Mouse (Mus musculus): ENCODE results near the gene Scg5. TPM values are rescaled to one million over a fixed set of nuclear protein-coding genes. Genes with fewer than 3 reads are reported as not detected.

Scg5 gene
- total RNA-seq, 2 experiments from 2014 or later, result not detected

- peak; percentile 54 to 75 for DNase-seq
- intact Hi-C loops (cut with DNase I), result loop anchor here (5.0 kb wide), 4 partner anchors 270 to 500 kb away; no protein-coding TSS in a partner anchor
These were observed 21.3 kb downstream of the Scg5 start for GRCm38 (mm10) chr2:113807640-113808039.

DNA sequence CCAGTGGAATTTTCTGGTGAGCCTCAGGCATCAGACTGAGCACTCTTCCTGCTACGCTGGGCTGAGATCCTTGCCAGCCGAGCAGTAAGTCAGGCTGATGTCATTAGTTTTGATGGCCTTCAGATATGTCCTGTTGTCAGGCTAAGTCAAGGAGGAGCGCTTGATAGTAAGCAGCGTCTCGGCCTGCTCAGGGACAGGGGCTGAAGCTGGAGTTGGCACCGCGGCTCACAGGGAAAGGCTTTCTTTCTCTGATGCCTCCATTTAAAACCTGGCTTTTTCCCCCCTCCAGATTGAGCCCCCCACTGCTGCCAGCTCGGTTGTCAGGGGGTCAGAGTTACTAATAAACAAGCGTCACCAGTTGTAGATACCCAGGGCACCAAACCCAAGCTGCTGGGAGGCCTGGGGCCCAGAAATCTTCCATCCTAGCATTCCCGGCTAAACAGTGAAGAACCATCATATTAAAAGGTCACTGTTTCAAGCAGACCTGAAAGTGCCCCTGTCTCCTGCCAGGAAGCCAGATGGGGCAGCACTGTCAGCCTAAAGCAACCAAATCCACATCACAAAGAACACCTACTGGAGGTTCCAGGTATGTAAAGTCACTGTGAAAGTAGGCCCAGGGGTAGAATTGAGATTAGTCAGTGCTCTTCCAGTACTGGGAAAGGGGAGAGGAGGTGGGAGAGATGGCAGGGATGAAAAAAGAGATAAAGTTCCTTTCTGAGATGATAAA, 21.9 kb downstream of the Scg5 start:
- intact Hi-C loops (cut with DNase I), result loop anchor here (5.0 kb wide), 4 partner anchors 270 to 500 kb away; no protein-coding TSS in a partner anchor

GRCm38 (mm10) chr2:113805765-113806164, 23.2 kb downstream of the Scg5 start:
- intact Hi-C loops (cut with DNase I), result loop anchor here (5.0 kb wide), 4 partner anchors 268 to 498 kb away; no protein-coding TSS in a partner anchor
- no peak for DNase-seq

More for the DNA sequence above, 21.9 kb downstream of the Scg5 start:
- DNase-seq, result no peak

GRCm38 (mm10) chr2:113803753-113804152, 25.2 kb downstream of the Scg5 start:
- DNase-seq, result no peak
- intact Hi-C loops (cut with DNase I), result no loop called here

- DNase-seq, result no peak
- intact Hi-C loops (cut with DNase I), result no loop called here
These were observed 28.1 kb downstream of the Scg5 start for GRCm38 (mm10) chr2:113800846-113801245.

DNA sequence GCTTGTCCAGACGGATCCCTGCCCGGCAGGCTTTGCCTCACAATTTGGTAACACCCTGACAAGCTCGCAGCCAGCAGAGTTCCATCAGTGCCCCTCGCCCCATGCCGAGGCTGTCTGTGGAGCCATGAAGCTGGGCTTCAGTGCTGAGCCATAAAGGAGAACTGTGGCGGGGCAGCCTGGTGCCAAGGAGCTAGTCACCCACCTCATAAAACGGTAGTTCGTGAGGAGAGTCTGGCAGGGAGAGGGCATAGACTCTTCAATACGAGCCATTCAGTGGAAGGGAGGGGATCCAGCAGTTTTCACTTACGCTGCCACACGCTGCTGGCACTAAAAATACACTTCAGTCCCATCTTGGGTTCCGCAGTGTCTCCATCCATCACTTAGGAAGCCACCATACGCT, 30.3 kb downstream of the Scg5 start:
- no peak for DNase-seq
- intact Hi-C loops (cut with DNase I), result no loop called here

- DNase-seq, result no peak
- intact Hi-C loops (cut with DNase I), result no loop called here
These were observed 33.7 kb downstream of the Scg5 start for GRCm38 (mm10) chr2:113795186-113795585.

GRCm38 (mm10) chr2:113793521-113793920, 35.4 kb downstream of the Scg5 start:
- no peak for DNase-seq
- intact Hi-C loops (cut with DNase I), result no loop called here

- intact Hi-C loops (cut with DNase I), result no loop called here
- no peak for DNase-seq
These were observed 40.0 kb downstream of the Scg5 start for GRCm38 (mm10) chr2:113788821-113789387.

GRCm38 (mm10) chr2:113787882-113788281, 41.0 kb downstream of the Scg5 start:
- DNase-seq, result no peak
- intact Hi-C loops (cut with DNase I), result no loop called here

GRCm38 (mm10) chr2:113784851-113785250, 44.1 kb downstream of the Scg5 start:
- intact Hi-C loops (cut with DNase I), result no loop called here
- DNase-seq, result no peak

GRCm38 (mm10) chr2:113781521-113781920, 47.4 kb downstream of the Scg5 start:
- intact Hi-C loops (cut with DNase I), result no loop called here
- DNase-seq, result no peak

DNA sequence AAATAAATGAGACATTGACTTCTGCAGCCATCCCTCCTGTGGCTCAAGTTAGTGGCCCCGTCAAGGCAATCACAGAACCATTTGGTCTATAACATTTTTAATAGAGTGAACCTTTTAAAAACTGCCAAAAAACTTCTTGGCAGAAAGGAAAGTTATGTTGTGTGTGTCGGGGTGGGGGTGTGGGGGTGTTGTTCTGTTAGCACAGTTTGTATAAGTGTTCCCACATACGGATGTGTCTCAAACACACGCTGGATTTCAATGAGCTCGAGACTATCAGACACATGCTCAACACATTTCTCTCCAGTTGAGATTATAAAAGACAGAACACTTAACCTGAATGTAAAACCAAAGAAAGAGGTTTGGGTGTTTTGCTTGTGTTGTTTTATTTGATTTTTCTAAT, 47.8 kb downstream of the Scg5 start:
- intact Hi-C loops (cut with DNase I), result no loop called here
- DNase-seq, result no peak

DNA sequence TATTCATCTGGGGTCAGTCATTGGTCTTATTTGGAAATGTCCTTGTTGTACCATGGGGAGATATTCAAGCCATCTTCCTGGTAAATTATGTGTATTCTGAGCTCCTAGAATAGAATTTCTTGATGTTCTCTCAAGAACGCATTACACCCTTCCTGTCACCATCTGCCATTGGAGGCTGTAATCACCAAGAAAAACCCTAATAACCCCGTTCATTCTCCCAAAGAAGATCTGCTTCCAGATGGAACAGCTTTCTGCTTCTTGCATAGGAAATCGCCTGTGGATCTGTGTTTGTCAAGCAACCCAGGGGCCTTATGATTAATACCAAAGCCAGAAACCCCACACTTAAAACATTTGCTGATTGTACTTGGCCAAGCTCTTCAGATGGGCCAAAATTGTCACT, 49.6 kb downstream of the Scg5 start:
- intact Hi-C loops (cut with DNase I), result no loop called here
- no peak for DNase-seq

- intact Hi-C loops (cut with DNase I), result no loop called here
- DNase-seq, result no peak
These were observed 50.9 kb downstream of the Scg5 start for GRCm38 (mm10) chr2:113778036-113778435.

DNA sequence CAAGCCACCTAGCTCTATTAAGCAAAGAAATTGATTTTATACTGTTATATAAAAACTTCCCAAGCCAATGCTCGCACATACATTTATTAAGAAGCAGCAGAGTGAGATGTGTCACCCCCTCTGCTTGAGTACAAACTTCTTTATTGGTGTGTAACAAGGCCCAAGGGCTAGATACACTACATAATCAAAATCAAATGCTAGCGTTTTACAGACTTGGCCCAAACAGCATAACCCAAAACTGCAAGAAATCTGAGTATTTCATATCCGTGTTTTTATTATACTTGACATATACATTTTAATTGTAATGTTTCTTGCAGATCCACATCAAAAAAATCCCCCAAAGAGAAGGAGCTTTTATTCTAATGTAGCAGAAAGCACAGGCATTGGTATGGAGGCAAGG, 52.6 kb downstream of the Scg5 start:
- DNase-seq, result no peak
- intact Hi-C loops (cut with DNase I), result no loop called here

GRCm38 (mm10) chr2:113774150-113774805, 54.6 kb downstream of the Scg5 start:
- no peak for DNase-seq
- intact Hi-C loops (cut with DNase I), result no loop called here

- DNase-seq, result no peak
- intact Hi-C loops (cut with DNase I), result no loop called here
These were observed 60.2 kb downstream of the Scg5 start for GRCm38 (mm10) chr2:113768541-113769303.

GRCm38 (mm10) chr2:113765885-113766284, 63.0 kb downstream of the Scg5 start:
- intact Hi-C loops (cut with DNase I), result no loop called here
- DNase-seq, result no peak

GRCm38 (mm10) chr2:113764968-113765367, 64.0 kb downstream of the Scg5 start:
- intact Hi-C loops (cut with DNase I), result no loop called here
- no peak for DNase-seq

All from heart, postnatal 36 days (tissue).